Comparison of ENCODE assay signal across 8 mouse cellular contexts in the genomic region with DNA sequence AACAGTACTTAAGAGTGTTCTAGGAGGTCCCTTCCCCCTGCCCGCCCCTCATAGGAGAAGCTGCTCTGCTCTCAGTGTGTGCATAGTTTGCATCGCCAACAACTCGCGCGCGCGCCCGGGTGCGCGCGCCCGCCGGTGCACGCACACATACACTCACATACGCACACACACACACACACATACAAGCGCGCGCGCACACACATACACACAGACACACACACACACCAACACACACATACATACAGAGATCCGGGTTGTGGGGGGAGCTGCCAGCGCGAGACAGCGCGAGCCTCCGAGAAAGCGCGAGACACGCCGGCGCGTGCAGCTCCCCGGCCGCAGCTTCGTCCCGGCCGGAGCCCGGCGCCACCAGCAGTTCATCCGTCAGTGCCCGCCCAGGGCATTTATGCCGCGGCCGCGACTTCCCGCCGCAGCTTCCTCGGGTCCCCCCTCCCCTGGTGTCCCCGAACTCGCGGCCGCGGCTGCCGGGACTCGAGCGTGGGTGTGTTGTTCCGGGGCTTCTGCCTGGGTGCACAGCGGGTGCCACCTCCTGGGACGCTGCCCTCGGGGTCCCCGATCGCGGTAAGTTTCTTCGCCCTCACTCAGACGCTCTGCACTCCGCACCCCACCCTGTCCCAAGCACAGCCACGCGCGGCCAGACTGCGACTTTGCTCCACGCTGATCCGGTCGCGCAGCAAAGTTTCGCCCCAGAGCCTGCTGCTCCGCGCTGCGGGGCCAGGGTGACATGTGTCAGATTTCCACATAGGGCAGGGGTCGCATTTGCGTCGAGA. TPM values are rescaled to one million over a fixed set of nuclear protein-coding genes. Genes with fewer than 3 reads are reported as not detected.
DNase-seq lines count a peak whose midpoint lies in the region; ATAC-seq and TF ChIP-seq lines count a peak whose summit lies in the region.

A gene (plus strand): TSS at position 167 of the 788 bp plus-strand sequence.

- H3K9me3 ChIP-seq in liver, embryonic 13.5 days (replicated peaks), result no peaks in the 10 kb centered on the region
- H3K9me3 ChIP-seq in neural tube, embryonic 12.5 days, result no peaks in the 10 kb centered on the region

- H3K36me3 ChIP-seq in spleen, adult 2 months (ENCODE audit: control insufficient read depth, insufficient read depth, low read length), result no peaks in the 10 kb centered on the region
- H3K36me3 ChIP-seq in liver, embryonic 13.5 days, result no peaks in the 10 kb centered on the region
- H3K36me3 ChIP-seq in neural tube, embryonic 12.5 days, result no peaks in the 10 kb centered on the region

- no peak for TF ChIP-seq CTCF in spleen, adult 2 months (IDR thresholded peaks at IDR 0.05; ENCODE audit: extremely low read depth, insufficient read depth, insufficient read length, insufficient replicate concordance)
- no peak for TF ChIP-seq CTCF in cortical plate, adult 2 months (IDR thresholded peaks at IDR 0.05; ENCODE audit: extremely low read depth, insufficient read depth, low read length)

- no peak within 1 kb of the TSS for H3K27ac ChIP-seq in spleen, adult 2 months (ENCODE audit: insufficient read depth, low read length)
- no peak within 1 kb of the TSS for H3K27ac ChIP-seq in cortical plate, adult 2 months (ENCODE audit: insufficient read depth, low read length)
- no peak within 1 kb of the TSS for H3K27ac ChIP-seq in liver, embryonic 13.5 days
- H3K27ac ChIP-seq in neural tube, embryonic 12.5 days, result peak within 1 kb of the TSS; percentile 53

- H3K4me1 ChIP-seq in spleen, adult 2 months (ENCODE audit: control insufficient read depth, insufficient read depth, insufficient read length), result peaks cover 2% of the 10 kb centered on the region
- H3K4me1 ChIP-seq in cortical plate, adult 2 months (ENCODE audit: control insufficient read depth, insufficient read depth, low read length), result no peaks in the 10 kb centered on the region
- H3K4me1 ChIP-seq in liver, embryonic 13.5 days (replicated peaks), result peaks cover 11% of the 10 kb centered on the region; the same call in 1 of the 2 replicates
- H3K4me1 ChIP-seq in neural tube, embryonic 12.5 days, result peaks cover 41% of the 10 kb centered on the region

- H3K4me3 ChIP-seq in spleen, adult 2 months (ENCODE audit: extremely low read depth, insufficient read depth, insufficient read length), result peak within 1 kb of the TSS; percentile 21
- peak within 1 kb of the TSS; percentile 65 for H3K4me3 ChIP-seq in cortical plate, adult 2 months (ENCODE audit: insufficient read depth, low read length)
- H3K4me3 ChIP-seq in liver, embryonic 13.5 days (replicated peaks), result peak within 1 kb of the TSS; percentile 55
- peak within 1 kb of the TSS; percentile 69 for H3K4me3 ChIP-seq in neural tube, embryonic 12.5 days

- DNase-seq in spleen, adult 2 months (ENCODE audit: low read depth in 1 of 2, low spot score in 2 of 2), result no peak
- no peak for DNase-seq in spleen, postnatal 14 days (ENCODE audit: low spot score in 2 of 2)
- peak; percentile 9 for DNase-seq in gastrocnemius, postnatal 25 days
- DNase-seq in induced T-regulatory cell, adult 2 months (ENCODE audit: low read depth), result peak; percentile 44
- DNase-seq in liver, embryonic 13.5 days, result no peak
- no peak for DNase-seq in T-cell, adult 2 months (ENCODE audit: low spot score)

- H3K4me2 ChIP-seq in liver, embryonic 13.5 days, result peak within 1 kb of the TSS; percentile 70
- peak within 1 kb of the TSS; percentile 92 for H3K4me2 ChIP-seq in neural tube, embryonic 12.5 days (replicated peaks)

- peak; percentile 54 for ATAC-seq in liver, embryonic 13.5 days (ENCODE audit: low read depth)
- ATAC-seq in neural tube, embryonic 12.5 days (ENCODE audit: low FRiP score, low read depth), result peak; percentile 75

- TF ChIP-seq POLR2A in spleen, adult 2 months (IDR thresholded peaks at IDR 0.05; ENCODE audit: low read depth, low read length), result no peak
- no peak for TF ChIP-seq POLR2A in cortical plate, adult 2 months (IDR thresholded peaks at IDR 0.05; ENCODE audit: extremely low read depth, insufficient read depth, low read length)

- WGBS in spleen, adult 2 months, result 2% methylated on average over 80 of the region's 80 CpGs
- 1% methylated on average over 66 of the region's 80 CpGs for WGBS in liver, embryonic 13.5 days (ENCODE audit: insufficient replicate concordance)
- WGBS in neural tube, embryonic 12.5 days, result under 1% methylated on average over 80 of the region's 80 CpGs

- H3K9ac ChIP-seq in liver, embryonic 13.5 days, result peak within 1 kb of the TSS; percentile 33
- H3K9ac ChIP-seq in neural tube, embryonic 12.5 days, result peak within 1 kb of the TSS; percentile 69

- peaks cover 20% of the 10 kb centered on the region for H3K27me3 ChIP-seq in spleen, adult 2 months (ENCODE audit: control insufficient read depth, insufficient read depth, low read length)
- peaks cover 63% of the 10 kb centered on the region for H3K27me3 ChIP-seq in liver, embryonic 13.5 days
- no peaks in the 10 kb centered on the region; the same call in 1 of the 2 replicates for H3K27me3 ChIP-seq in neural tube, embryonic 12.5 days (replicated peaks)

RNA-seq across cellular contexts. Expression of the gene that starts here (rescaled TPM):
- 0.23 and 0.33 TPM in 2 replicates for polyA plus RNA-seq in spleen, adult 2 months (2012; rRNA removed)
- 5.6 and 8.3 TPM in 2 replicates for polyA plus RNA-seq in cortical plate, adult 2 months (2012; rRNA removed)
- total RNA-seq in gastrocnemius, postnatal 25 days (2021), result 1 to 10 TPM; 1.0 to 1.6 TPM
- polyA plus RNA-seq in liver, embryonic 13.5 days (2015; fragmentation: Nextera tagmentation; extraction: Ambion mirVana), result 0.58 and 0.65 TPM in 2 replicates
- polyA plus RNA-seq in neural tube, embryonic 12.5 days (2016; fragmentation: Nextera tagmentation; extraction: Ambion mirVana), result 26.7 and 27.4 TPM in 2 replicates

Comparison
In these comparisons a context has a peak if more than half of its experiments do, and no peak if none do; other contexts are left out.
1. Peak in ATAC-seq, H3K4me3 ChIP-seq, H3K9ac ChIP-seq and H3K4me2 ChIP-seq in liver, embryonic 13.5 days; RNA of the gene not detected or under 1 TPM.
2. DNase-seq: peak in gastrocnemius, postnatal 25 days (single experiment) and induced T-regulatory cell, adult 2 months (single experiment); none in spleen, adult 2 months (0 of 2), spleen, postnatal 14 days (0 of 2), liver, embryonic 13.5 days (single experiment) and T-cell, adult 2 months (single experiment).
3. Peak in every context shown above with its lines, with median percentiles within 50 percentile points of each other: H3K4me3 ChIP-seq.